Mouse (Mus musculus) ES-Bruce4 (cell line): ENCODE measurements around the gene Mocs2. TPM values are rescaled to one million over a fixed set of nuclear protein-coding genes. Genes with fewer than 3 reads are reported as not detected.

ENCODE experiments used
- H3K27ac ChIP-seq: 2 replicates; pipeline ENCODE4 v1.5.1; 2012; ENCODE audit warnings: low read length, inconsistent platforms; ENCODE audit not compliant: insufficient read depth
- H3K27me3 ChIP-seq: 2 replicates; pipeline ENCODE4 v1.6.1; 2012; ENCODE audit warnings: mild to moderate bottlenecking, low read length, inconsistent platforms; ENCODE audit not compliant: control insufficient read depth, poor library complexity, insufficient read depth, severe bottlenecking
- H3K36me3 ChIP-seq: 2 replicates; pipeline ENCODE4 v1.6.1; 2012; ENCODE audit warnings: inconsistent platforms, mild to moderate bottlenecking, low read length, moderate library complexity; ENCODE audit not compliant: control insufficient read depth, poor library complexity, insufficient read depth, severe bottlenecking
- H3K4me1 ChIP-seq: one replicate; pipeline ENCODE4 v1.8.1; 2011; ENCODE audit warnings: low read length; ENCODE audit not compliant: control insufficient read depth, insufficient read depth
- H3K4me3 ChIP-seq: 2 replicates; pipeline ENCODE4 v1.5.1; 2011; ENCODE audit warnings: low read depth, mild to moderate bottlenecking, low read length
- H3K9ac ChIP-seq: 2 replicates; pipeline ENCODE4 v1.6.1; 2012; ENCODE audit warnings: low read depth, mild to moderate bottlenecking, inconsistent platforms; ENCODE audit not compliant: poor library complexity, severe bottlenecking
- H3K9me3 ChIP-seq: replicated peaks from 2 replicates; pipeline ENCODE4 v1.6.1; 2012; ENCODE audit warnings: mild to moderate bottlenecking, low read length, inconsistent platforms; ENCODE audit not compliant: control insufficient read depth, poor library complexity, insufficient read depth, severe bottlenecking
- CTCF ChIP-seq: IDR thresholded peaks from one replicate; pipeline ENCODE4 v1.8.1; 2011; ENCODE audit warnings: low read depth, low read length
- EP300 ChIP-seq: IDR thresholded peaks from 2 replicates; pipeline ENCODE4 v1.6.1; 2011; ENCODE audit warnings: low read depth, low read length; ENCODE audit not compliant: insufficient read depth
- POLR2A ChIP-seq: IDR thresholded peaks from one replicate; pipeline ENCODE4 v1.8.1; 2011; ENCODE audit warnings: low read length; ENCODE audit not compliant: insufficient read depth
- polyA plus RNA-seq: library from polyadenylated mRNA; stranded (reverse); fragments of >200 nt; gene quantifications from 2 replicates; pipeline ENCODE4 v1.2.4, GENCODE M21; 2011; ENCODE audit warnings: low read depth; ENCODE audit not compliant: missing spikeins, insufficient read depth, insufficient read length

The Mocs2 gene
- polyA plus RNA-seq = 24.7 and 27.8 TPM in 2 replicates

DNA sequence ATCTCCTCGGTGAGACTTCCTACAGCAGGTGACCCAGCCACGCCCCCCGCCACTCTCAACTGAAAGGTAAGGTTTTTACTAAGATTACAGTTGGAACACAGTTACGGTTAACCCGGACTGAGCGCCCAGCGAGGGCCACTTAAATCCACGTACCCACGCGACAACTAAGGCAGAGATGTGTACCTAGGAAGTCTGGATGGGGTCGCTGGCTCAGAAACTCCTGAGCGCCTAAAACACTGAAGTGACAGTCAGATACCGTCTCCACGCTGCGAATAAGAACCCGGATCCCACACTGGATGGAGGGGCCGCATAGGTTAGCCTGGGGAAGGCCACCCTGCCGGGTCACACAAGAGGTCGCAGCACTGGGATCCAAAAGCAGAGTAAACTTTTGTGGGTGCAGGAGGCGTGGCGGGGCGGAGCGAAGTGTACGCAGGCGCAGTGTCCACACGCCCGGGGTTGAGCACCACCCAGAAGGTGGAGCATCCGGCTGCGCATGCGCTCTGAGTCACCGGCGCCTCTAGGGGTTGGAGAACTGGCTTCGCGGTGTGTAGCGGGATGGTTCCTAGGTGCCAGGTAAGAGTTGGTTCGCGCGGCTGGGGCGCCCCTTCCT lies at the start of gene Mocs2:
Gene Mocs2 (plus strand): TSS at position 486 of the 610 bp plus-strand sequence.
- no peaks in the 10 kb centered on the region; the same call in 1 of the 2 replicates for H3K9me3 ChIP-seq
- no peaks in the 10 kb centered on the region for H3K36me3 ChIP-seq
- H3K27ac ChIP-seq = no peak within 1 kb of the TSS
- H3K4me1 ChIP-seq = no peaks in the 10 kb centered on the region
- no peak for TF ChIP-seq CTCF
- no peak for TF ChIP-seq POLR2A
- peak within 1 kb of the TSS; percentile 78 for H3K4me3 ChIP-seq
- H3K9ac ChIP-seq = peak within 1 kb of the TSS; percentile 27
- H3K27me3 ChIP-seq = no peaks in the 10 kb centered on the region

DNA sequence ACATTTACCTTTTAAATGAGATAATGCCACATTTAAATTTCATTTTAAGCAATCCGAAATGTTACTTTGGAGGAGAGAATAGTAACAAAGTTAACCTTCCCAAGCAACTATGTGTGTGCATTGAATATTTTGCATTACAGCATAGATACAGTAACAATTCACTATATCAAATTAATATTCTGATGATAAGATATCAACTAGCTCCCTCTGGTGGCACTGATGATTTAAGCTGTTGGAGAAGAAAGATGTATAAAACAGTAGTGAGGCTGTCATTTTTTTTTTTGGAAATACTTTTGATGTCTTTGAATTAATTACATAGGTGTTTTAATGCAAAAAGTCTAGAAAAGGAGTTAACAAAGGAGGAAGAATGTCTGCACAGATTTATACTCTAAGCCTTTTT lies 26.5 kb upstream of the Mocs2 start:
- no peaks in the 10 kb centered on the region for H3K9me3 ChIP-seq
- no peak overlapping the region for H3K9ac ChIP-seq
- no peak overlapping the region for H3K4me3 ChIP-seq
- no peak overlapping the region for H3K27ac ChIP-seq
- no peaks in the 10 kb centered on the region for H3K36me3 ChIP-seq
- TF ChIP-seq EP300 = no peak
- no peaks in the 10 kb centered on the region for H3K27me3 ChIP-seq
- H3K4me1 ChIP-seq = no peaks in the 10 kb centered on the region

DNA sequence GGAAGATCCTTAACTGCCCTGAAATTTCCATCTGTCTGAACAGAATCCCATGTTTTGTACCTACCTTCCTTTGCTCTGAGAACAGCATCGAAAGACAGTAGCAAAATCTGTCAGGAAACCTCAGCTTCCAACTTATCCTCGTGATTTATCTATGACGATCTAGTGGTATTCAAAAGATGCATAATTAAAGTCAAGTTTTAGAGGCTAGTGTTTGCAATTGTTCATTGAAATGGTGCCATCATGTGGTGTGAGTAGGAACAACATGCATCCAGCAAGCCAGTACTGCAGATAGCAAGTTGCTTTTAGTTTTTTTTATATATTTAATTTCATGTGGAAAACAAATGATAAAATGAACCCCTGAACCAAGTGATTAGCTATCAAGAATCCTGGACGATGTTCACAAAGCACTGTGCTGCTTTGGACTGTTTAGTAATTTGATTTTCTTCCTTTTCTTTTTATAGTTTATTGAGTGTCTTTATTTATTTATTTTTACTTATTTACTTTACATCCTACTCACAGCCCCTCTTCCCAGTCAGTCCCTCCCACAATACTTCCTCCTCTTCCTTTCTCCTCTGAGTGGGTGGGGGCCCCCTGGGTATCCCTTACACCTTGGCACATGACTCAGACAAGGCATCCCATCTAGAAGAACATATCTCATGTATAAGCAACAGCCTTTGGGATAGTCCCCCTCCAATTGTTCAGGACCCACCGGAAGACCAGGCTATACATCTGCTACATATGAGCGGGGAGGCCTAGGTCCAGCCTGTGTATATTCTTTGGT lies 24.6 kb upstream of the Mocs2 start:
- Histone ChIP-seq H3K9ac (no peak overlapping the region), H3K27me3 (no peaks in the 10 kb centered on the region), H3K36me3 (no peaks in the 10 kb centered on the region), H3K4me3 (no peak overlapping the region), H3K27ac (no peak overlapping the region), H3K9me3 (no peaks in the 10 kb centered on the region), H3K4me1 (no peaks in the 10 kb centered on the region)
- no peak for TF ChIP-seq EP300
- TF ChIP-seq CTCF = no peak
- no peak for TF ChIP-seq POLR2A

DNA sequence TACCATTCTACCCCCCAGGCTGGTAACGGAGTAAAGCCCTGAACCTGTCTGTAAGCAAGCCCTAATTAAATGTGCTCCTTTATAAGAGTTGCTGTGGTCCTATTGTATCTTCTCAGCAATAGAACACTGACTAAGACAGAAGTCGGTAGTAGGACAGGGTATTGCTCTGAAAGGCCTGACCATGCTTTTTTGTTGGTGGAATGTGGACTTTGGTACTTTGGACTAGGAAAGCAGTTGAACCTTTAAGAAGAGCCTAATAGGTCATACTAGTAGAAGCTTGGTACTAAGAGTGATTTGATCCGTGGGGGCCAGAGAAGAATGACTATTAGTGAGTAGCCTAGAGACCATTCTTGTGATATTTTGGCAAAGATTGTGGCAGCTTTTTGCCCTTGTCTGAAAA lies 16.2 kb upstream of the Mocs2 start:
- no peak overlapping the region for H3K9ac ChIP-seq
- TF ChIP-seq EP300 = no peak
- no peak for TF ChIP-seq CTCF
- TF ChIP-seq POLR2A = no peak
- H3K27ac ChIP-seq = no peak overlapping the region
- no peak overlapping the region for H3K4me3 ChIP-seq
- no peaks in the 10 kb centered on the region for H3K36me3 ChIP-seq
- no peaks in the 10 kb centered on the region for H3K9me3 ChIP-seq
- H3K27me3 ChIP-seq = no peaks in the 10 kb centered on the region
- no peaks in the 10 kb centered on the region for H3K4me1 ChIP-seq

DNA sequence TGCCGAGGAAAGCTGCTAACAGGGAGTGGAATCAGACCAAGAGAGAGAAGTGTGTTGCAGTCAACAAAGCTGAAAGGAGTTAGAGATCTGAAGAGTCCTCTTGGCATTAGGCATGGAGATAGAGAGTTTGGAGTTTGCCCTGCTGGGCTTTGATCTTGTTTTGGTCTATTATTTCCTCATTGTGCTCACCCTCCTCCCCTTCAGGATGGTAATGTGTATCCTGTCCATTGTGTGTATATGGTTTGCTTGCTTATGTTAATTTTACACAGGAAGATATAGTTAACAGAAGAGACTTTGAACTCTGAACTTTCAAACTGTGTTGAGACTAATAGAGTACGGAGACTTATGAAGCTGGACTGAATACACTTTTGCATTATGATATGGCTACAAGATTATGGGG lies 15.1 kb upstream of the Mocs2 start:
- no peak overlapping the region for H3K4me3 ChIP-seq
- no peaks in the 10 kb centered on the region for H3K4me1 ChIP-seq
- H3K36me3 ChIP-seq = no peaks in the 10 kb centered on the region
- H3K27me3 ChIP-seq = no peaks in the 10 kb centered on the region
- TF ChIP-seq POLR2A (no peak), CTCF (no peak), EP300 (no peak)
- H3K27ac ChIP-seq = no peak overlapping the region
- H3K9me3 ChIP-seq = no peaks in the 10 kb centered on the region
- no peak overlapping the region for H3K9ac ChIP-seq

DNA sequence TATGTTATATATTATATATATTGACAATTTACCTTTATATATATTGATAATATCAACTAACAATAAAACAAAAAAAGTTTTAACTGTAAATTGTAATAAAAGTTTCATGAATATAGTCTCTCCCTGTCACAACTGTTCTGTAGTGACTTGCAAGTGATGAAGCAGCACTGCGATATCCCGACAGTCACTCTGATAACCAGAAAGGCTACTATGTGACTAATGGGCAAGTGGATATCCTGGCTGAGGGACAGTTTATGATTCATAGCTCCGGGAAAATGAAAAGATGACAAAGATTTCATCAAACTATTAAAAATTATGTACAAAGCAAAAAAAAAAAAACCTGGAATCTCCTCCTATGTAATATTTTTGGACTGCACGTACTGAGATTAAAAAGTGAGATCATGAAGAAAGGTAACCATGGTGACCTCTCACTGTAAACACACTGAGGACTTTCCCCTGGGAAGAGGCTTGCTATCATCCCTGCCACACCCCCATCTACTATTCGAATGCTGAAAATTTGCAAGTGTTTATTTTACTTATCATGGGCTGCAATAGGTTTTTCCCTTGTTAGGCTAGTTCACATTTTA lies 8.3 kb upstream of the Mocs2 start:
- Histone ChIP-seq H3K27me3 (no peaks in the 10 kb centered on the region), H3K9ac (no peak overlapping the region), H3K4me3 (no peak overlapping the region), H3K9me3 (no peaks in the 10 kb centered on the region; the same call in 1 of the 2 replicates), H3K27ac (no peak overlapping the region), H3K36me3 (no peaks in the 10 kb centered on the region), H3K4me1 (no peaks in the 10 kb centered on the region)
- TF ChIP-seq CTCF = no peak
- no peak for TF ChIP-seq POLR2A
- TF ChIP-seq EP300 = no peak
